Mouse (Mus musculus): ENCODE data around the gene Btbd17.

DNA sequence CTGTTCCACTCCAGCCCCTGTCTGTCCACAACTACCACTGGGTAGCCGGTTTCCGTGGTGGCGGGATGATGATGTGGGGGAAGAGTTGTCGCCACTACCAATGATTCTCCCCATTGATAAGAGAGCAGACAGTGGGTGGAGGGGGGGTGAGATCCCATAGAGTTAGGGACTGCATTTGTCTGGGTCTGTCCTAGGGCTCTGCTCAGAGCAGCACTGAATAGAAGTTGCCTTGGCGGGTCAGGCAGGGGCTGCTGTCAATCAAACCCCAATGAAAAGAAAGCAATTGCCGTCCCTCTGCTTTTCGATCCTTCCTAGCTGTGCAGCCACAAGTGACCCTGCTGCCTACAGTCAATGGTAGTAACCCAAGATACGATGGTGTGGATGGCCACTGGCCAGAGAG, 8.2 kb upstream of the Btbd17 start:
- TF ChIP-seq POLR2A (IDR thresholded peaks at IDR 0.05; ENCODE audit: insufficient read length, low read depth) (no peak), E2F4 (IDR thresholded peaks at IDR 0.05; ENCODE audit: insufficient read depth) (no peak), MYOD1 (IDR thresholded peaks at IDR 0.05; ENCODE audit: control insufficient read depth in 1 of 3, insufficient read length in 2 of 3, low read depth in 2 of 3) (no peak), POLR2AphosphoS2 (IDR thresholded peaks at IDR 0.05; ENCODE audit: insufficient read length, low read depth) (no peak), TCF12 (IDR thresholded peaks at IDR 0.05; ENCODE audit: insufficient read depth, poor library complexity, severe bottlenecking) (no peak), USF1 (IDR thresholded peaks at IDR 0.05; ENCODE audit: low read depth) (no peak), MAX (IDR thresholded peaks at IDR 0.05; ENCODE audit: low read depth) (no peak), MYOG (IDR thresholded peaks at IDR 0.05; ENCODE audit: control insufficient read depth in 1 of 3, insufficient read depth in 1 of 3, insufficient read length in 2 of 3, low read depth in 2 of 3) (no peak), CEBPB (IDR thresholded peaks at IDR 0.05; ENCODE audit: insufficient read depth, poor library complexity, severe bottlenecking) (no peak)
